Mouse (Mus musculus): ENCODE results near the gene Gm17949. TPM values are rescaled to one million over a fixed set of nuclear protein-coding genes. Genes with fewer than 3 reads are reported as not detected.

Gene Gm17949
- total and polyA plus RNA-seq, 3 experiments, result 0.21 to 0.98 (median 0.27) TPM

DNA sequence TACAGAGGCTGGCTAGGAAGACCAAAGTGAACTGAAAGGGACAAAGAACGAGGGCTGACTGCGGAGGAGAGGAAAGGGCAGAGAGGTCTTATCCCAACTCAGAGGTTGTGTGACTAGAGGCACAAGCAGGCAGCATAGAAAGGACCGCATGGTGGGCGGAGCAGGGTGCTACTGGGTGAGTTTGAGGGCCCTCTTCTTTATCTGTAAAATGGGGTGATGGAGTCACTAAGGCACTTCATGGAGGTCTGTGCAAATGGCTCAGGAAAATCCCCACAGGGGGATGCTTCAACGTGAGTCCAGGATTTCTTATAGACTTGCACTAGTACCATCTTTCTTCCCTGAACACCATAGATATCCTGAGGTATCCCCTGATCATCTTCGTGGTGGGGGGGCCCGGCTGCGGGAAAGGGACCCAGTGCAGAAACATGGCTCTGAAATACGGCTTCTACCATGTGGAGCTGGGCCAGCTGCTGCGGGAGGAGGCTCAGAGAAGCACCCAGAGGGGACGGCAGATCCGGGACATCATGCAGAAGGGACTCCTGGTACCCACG lies 1.1 kb downstream of the Gm17949 start:
- H3K9me3 ChIP-seq (replicated peaks), result no peaks in the 10 kb centered on the region
- H3K27me3 ChIP-seq (ENCODE audit: insufficient read depth, low read length), result no peaks in the 10 kb centered on the region
- peaks cover 28% of the 10 kb centered on the region for H3K36me3 ChIP-seq (replicated peaks)
- ATAC-seq (ENCODE audit: extremely low read depth, insufficient number of reproducible peaks, low FRiP score, poor library complexity, severe bottlenecking), result no peak
- DNase-seq (ENCODE audit: low spot score), result no peak
- peak overlapping the region; percentile 88; the same call in 1 of the 2 replicates for H3K4me3 ChIP-seq (ENCODE audit: low read depth, low read length)
- H3K4me1 ChIP-seq (ENCODE audit: insufficient read depth, low read depth, low read length), result peaks cover 55% of the 10 kb centered on the region
- no peak for TF ChIP-seq GATA1 (IDR thresholded peaks at IDR 0.05; ENCODE audit: borderline replicate concordance, low read length)
- TF ChIP-seq GATA2 (IDR thresholded peaks at IDR 0.05; ENCODE audit: borderline replicate concordance, low read depth, low read length), result no peak
- TF ChIP-seq POLR2AphosphoS5 (IDR thresholded peaks at IDR 0.05; ENCODE audit: insufficient replicate concordance, low read depth, low read length), result no peak
- no peak for TF ChIP-seq CTCF (IDR thresholded peaks at IDR 0.05; ENCODE audit: low read depth, low read length)
- no peak for TF ChIP-seq TAL1 (conservative IDR thresholded peaks at IDR 0.05; ENCODE audit: low read depth, low read length)

DNA sequence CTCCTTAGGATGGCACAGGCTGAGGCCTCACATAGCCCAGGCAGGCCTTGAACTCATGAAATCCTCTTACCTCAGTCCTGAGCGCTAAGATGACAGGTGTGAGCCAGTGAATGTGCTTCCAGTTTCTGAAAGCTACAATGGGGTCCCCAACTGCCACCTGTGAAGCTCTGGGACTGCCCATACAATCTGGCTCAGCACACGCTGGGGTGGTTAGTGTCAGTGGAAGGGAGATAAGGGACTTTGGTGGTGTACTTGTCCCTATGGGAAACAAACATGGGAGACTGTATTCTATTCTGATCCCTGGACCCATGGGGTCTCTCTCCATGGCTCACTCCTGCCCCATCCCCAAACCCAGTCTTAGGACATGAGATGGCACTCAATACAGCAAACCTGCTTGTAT lies 8.4 kb downstream of the Gm17949 start:
- DNase-seq (ENCODE audit: low spot score), result no peak
- peaks cover 75% of the 10 kb centered on the region for H3K4me1 ChIP-seq (ENCODE audit: insufficient read depth, low read depth, low read length)
- H3K36me3 ChIP-seq (replicated peaks), result peaks cover 59% of the 10 kb centered on the region
- H3K4me3 ChIP-seq (ENCODE audit: low read depth, low read length), result peak overlapping the region; percentile 21; the same call in 1 of the 2 replicates
- H3K9me3 ChIP-seq (replicated peaks), result no peaks in the 10 kb centered on the region
- TF ChIP-seq POLR2AphosphoS5 (IDR thresholded peaks at IDR 0.05; ENCODE audit: insufficient replicate concordance, low read depth, low read length), result no peak
- TF ChIP-seq TAL1 (conservative IDR thresholded peaks at IDR 0.05; ENCODE audit: low read depth, low read length), result peak; percentile 75
- no peaks in the 10 kb centered on the region for H3K27me3 ChIP-seq (ENCODE audit: insufficient read depth, low read length)
- ATAC-seq (ENCODE audit: extremely low read depth, insufficient number of reproducible peaks, low FRiP score, poor library complexity, severe bottlenecking), result peak; percentile 51

DNA sequence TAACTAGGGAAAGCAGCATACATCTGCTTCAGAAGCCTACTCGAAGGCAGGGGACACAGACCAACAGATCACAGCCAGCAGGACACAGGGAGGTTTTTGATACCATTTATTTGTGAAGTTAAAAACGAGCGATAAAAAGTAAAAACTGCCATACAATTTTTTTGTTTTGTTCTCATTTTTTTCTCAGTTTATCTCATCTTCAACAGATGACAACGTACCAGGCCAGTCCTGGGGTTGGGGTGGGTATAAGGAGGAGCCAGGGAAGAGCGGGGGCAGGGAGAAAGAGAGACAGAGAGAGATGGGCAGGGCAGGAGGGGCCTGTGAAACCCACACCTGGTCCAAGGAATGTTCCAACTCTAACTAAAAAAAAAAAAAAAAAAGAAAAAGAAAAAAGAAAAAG lies 9.7 kb downstream of the Gm17949 start:
- Histone ChIP-seq H3K36me3 (replicated peaks) (peaks cover 71% of the 10 kb centered on the region), H3K4me1 (ENCODE audit: insufficient read depth, low read depth, low read length) (peaks cover 82% of the 10 kb centered on the region), H3K27me3 (ENCODE audit: insufficient read depth, low read length) (no peaks in the 10 kb centered on the region), H3K9me3 (replicated peaks) (no peaks in the 10 kb centered on the region), H3K4me3 (ENCODE audit: low read depth, low read length) (no peak overlapping the region; the same call in 1 of the 2 replicates)
- DNase-seq (ENCODE audit: low spot score) (no peak), ATAC-seq (ENCODE audit: extremely low read depth, insufficient number of reproducible peaks, low FRiP score, poor library complexity, severe bottlenecking) (peak; percentile 69)
- no peak for TF ChIP-seq POLR2AphosphoS5 (IDR thresholded peaks at IDR 0.05; ENCODE audit: insufficient replicate concordance, low read depth, low read length)
- no peak for TF ChIP-seq GATA2 (IDR thresholded peaks at IDR 0.05; ENCODE audit: borderline replicate concordance, low read depth, low read length)

DNA sequence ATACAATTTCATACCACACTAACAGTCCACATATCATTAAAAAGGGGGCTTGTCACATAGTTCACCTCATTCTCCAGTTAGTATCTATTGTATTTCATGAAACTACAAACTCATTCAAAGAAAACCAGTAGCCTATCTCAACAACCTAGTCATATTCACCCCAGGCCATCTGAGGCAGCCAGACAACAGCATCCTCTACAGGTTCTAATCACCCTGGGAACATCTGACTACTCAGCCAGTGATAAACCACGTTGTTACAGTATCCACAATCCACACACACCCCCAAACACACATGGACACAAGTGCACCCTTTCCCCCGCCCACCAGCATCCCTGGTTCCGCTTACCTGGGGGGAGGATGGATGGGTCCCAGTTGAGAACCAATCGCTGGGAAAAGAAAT lies 16.2 kb downstream of the Gm17949 start:
- DNase-seq (ENCODE audit: low spot score) (no peak), ATAC-seq (ENCODE audit: extremely low read depth, insufficient number of reproducible peaks, low FRiP score, poor library complexity, severe bottlenecking) (no peak)
- Histone ChIP-seq H3K9me3 (replicated peaks) (no peaks in the 10 kb centered on the region), H3K4me1 (ENCODE audit: insufficient read depth, low read depth, low read length) (peaks cover 78% of the 10 kb centered on the region), H3K27me3 (ENCODE audit: insufficient read depth, low read length) (no peaks in the 10 kb centered on the region), H3K36me3 (replicated peaks) (peaks cover 76% of the 10 kb centered on the region), H3K4me3 (ENCODE audit: low read depth, low read length) (no peak overlapping the region; the same call in 1 of the 2 replicates)
- no peak for TF ChIP-seq GATA2 (IDR thresholded peaks at IDR 0.05; ENCODE audit: borderline replicate concordance, low read depth, low read length)
- TF ChIP-seq TAL1 (conservative IDR thresholded peaks at IDR 0.05; ENCODE audit: low read depth, low read length), result no peak
- TF ChIP-seq CTCF (IDR thresholded peaks at IDR 0.05; ENCODE audit: low read depth, low read length), result no peak
- TF ChIP-seq GATA1 (IDR thresholded peaks at IDR 0.05; ENCODE audit: borderline replicate concordance, low read length), result no peak
- no peak for TF ChIP-seq POLR2AphosphoS5 (IDR thresholded peaks at IDR 0.05; ENCODE audit: insufficient replicate concordance, low read depth, low read length)

DNA sequence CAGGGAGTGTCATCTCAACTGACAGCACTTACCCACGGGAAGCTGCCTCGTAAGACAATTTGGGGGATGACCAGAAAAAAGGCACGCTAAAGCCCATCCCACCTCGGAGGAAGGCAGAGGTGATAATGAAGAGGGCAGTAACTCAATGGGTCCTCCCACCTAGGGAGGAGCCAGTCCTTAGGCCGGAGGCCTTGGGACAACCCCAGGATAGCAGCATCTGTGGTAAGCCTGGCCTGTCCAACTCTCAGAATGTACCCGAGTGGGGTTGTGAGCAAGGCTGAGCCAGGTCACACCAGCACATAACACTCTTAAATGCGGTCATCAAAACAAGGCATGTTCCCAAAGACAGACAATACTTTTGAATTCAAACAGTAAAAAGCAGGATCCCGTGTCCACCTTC lies 18.4 kb downstream of the Gm17949 start:
- Histone ChIP-seq H3K36me3 (replicated peaks) (peaks cover 54% of the 10 kb centered on the region), H3K4me1 (ENCODE audit: insufficient read depth, low read depth, low read length) (peaks cover 64% of the 10 kb centered on the region), H3K4me3 (ENCODE audit: low read depth, low read length) (peak overlapping the region; percentile 87), H3K27me3 (ENCODE audit: insufficient read depth, low read length) (peaks cover 1% of the 10 kb centered on the region; the same call in 1 of the 2 replicates), H3K9me3 (replicated peaks) (no peaks in the 10 kb centered on the region)
- TF ChIP-seq GATA2 (IDR thresholded peaks at IDR 0.05; ENCODE audit: borderline replicate concordance, low read depth, low read length) (no peak), GATA1 (IDR thresholded peaks at IDR 0.05; ENCODE audit: borderline replicate concordance, low read length) (no peak), CTCF (IDR thresholded peaks at IDR 0.05; ENCODE audit: low read depth, low read length) (no peak), POLR2AphosphoS5 (IDR thresholded peaks at IDR 0.05; ENCODE audit: insufficient replicate concordance, low read depth, low read length) (no peak), TAL1 (conservative IDR thresholded peaks at IDR 0.05; ENCODE audit: low read depth, low read length) (no peak)
- ATAC-seq (ENCODE audit: extremely low read depth, insufficient number of reproducible peaks, low FRiP score, poor library complexity, severe bottlenecking) (no peak), DNase-seq (ENCODE audit: low spot score) (no peak)

DNA sequence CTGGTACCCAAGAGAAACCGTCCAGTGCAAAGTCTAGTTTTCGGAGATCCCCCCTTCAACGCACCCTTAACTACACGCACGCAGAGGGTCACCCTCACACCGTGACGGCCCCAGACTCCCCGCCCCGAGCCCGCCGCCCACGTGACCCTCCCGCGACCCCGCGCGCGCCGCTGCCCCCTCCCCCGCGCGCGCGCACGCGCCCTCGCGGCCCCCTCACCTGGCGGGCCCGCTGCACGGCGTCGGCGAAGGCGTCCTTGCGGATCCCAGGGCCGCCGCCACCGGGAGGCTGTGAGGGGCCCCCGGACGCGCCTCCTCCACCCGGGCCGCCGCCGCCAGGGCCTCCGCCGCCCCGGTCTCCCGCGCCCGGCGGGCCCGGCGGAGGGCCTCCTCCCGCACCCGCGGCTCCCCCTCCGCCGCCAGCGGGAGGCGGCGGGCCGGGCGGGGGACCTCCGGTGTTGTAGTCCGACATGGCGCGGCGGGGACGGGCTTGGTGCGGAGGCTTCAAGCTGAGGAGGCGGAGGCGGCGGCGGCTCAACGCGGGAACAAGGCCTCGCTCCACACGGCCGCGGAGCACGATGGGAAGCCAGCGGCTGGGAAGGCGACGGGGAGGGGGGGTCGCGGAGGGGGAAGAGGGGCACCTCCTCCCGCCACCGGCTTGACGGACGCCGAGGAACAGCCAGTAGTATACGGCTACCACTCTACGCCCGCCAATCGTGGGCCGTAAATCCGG lies 19.8 kb downstream of the Gm17949 start, which contains the start of gene Khsrp:
Gene Khsrp, minus strand, starts transcription at position 592 of the 730 bp plus-strand sequence.
- H3K27me3 ChIP-seq (ENCODE audit: insufficient read depth, low read length), result peaks cover 3% of the 10 kb centered on the region
- TF ChIP-seq POLR2AphosphoS5 (IDR thresholded peaks at IDR 0.05; ENCODE audit: insufficient replicate concordance, low read depth, low read length), result no peak
- ATAC-seq (ENCODE audit: extremely low read depth, insufficient number of reproducible peaks, low FRiP score, poor library complexity, severe bottlenecking) (no peak), DNase-seq (ENCODE audit: low spot score) (peak; percentile 60)
- no peaks in the 10 kb centered on the region for H3K9me3 ChIP-seq (replicated peaks)
- H3K4me1 ChIP-seq (ENCODE audit: insufficient read depth, low read depth, low read length), result peaks cover 54% of the 10 kb centered on the region
- H3K4me3 ChIP-seq (ENCODE audit: low read depth, low read length), result peak within 1 kb of the TSS; percentile 87
- H3K36me3 ChIP-seq (replicated peaks), result peaks cover 40% of the 10 kb centered on the region
